Mouse (Mus musculus): ENCODE data around the gene Nusap1. TPM values are rescaled to one million over a fixed set of nuclear protein-coding genes. Genes with fewer than 3 reads are reported as not detected.

Gene Nusap1
- 10 to 100 TPM; 34.5 to 41.5 TPM for total RNA-seq (2023)

DNA sequence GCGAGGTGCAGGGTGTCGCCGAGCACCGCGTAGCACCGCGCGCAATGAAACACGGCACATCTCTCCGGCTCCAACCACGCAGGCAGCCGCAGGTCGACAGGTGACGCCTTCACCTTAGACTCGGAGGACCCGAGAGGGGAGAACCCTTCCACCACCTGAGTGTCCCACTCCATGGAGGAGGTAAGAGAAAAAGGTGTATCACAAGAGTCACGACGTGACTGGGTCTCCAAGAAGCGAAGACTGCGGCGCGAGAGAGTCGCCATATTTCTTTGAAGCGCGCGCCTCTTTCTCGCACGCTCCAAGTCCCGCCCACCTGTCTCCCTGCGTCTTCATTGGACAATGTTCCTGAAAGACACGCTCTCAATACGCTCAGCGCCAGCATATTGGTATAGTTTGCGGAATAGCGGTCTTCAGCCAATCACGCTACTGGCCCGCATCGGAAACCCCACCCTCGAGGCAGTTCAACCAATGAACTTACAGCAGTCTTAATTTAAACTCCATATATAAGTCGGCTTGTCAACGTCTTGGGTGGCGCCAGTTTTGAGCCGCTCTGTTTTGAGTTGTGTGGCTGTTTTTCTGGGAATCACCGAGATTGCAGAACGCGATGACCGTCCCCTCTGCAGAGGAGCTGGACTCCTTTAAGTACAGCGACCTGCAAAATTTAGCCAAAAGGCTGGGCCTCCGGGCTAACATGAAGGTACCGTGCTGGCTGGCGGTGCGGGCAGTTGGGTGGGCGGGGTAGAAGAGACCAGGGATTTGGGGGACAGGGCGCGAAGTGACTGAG is at the start of gene Nusap1, which contains the start of gene Oip5:
Gene Nusap1 (plus strand): TSS at position 100 of the 784 bp plus-strand sequence.
Gene Oip5 (minus strand): TSS at position 271 of the 784 bp plus-strand sequence.

DNA sequence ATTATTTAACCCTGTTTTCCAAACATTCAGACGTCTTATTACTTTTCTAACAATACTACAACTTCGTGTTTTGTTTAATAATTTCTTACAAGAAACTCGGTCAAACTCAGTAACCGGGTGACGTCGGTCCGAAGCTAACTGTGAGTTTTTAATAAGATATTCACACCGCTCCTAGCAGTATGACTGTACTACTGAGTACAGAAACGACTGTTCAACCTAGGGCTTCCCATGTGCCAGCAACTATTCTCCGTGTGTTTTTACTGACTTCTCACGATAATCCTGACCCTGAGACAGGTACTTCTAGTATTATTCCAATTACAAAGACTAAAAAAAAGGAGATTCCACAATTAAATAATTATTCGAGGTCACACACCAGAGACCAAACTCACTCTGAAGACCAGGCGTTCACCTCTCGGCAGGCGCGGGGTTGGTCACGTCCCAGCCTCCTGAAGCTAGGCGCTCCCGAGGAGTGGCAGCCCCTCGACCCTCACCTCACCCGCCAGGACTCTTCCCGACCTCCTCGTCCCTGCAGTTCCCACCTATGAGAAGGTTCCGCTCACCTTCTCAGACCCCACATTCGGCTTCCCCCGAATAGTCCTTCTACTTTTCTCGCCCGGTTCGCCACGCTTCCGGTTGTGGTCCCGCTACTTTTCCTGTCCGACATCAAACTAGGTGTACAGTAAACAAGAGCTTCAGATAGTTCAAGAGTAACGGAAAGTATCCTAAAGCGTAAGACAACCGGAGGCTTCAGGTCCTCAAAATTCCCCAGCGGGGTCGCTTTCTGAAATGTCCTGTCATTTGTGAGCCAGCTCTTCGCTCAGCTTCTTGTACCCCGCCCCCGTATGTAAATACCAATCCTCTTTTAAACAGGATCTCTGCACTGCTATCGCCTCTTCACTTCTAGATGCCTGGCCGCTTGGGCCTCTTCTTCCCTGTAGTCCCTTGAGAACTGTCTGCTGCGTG is 44.4 kb downstream of the Nusap1 start, which contains the start of gene Ndufaf1:
Gene Ndufaf1 (minus strand): TSS at position 608 of the 963 bp plus-strand sequence.

DNA sequence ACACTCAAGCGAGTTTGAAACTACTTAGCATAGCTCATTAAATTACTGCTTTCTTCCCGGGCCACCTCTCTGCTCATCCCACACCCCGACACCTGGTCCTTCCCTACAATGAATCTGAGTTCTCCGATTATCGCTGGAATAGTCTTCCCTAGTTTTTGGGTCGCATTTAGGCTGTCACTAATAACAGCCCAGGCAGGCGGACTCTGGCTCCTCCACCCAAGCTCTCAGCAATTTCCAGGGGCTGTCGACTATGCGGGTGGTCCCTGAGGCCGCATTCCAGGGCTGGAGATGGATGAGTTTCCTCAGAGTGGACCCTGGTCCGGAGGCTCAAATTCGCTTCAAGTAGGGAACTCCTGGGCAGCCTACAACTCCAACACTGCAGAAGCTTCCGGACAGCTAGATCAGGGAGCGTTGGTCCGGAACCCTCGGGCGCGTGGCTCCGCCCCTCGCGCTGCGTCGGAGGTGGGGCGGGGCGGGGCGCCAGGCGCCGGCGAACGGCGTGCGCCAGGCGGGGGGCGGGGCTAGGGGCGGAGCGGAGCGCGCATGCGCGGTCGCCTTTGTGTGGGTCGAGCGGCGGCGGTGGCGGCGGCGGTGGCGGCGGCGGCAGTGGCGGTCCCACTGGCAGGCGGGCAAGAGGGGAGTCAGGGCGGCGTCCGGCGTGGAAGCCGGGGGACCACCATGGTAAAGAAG is 56.6 kb downstream of the Nusap1 start, which contains the start of gene Rtf1:
Gene Rtf1 (plus strand): TSS at position 544 of the 690 bp plus-strand sequence.

Other genes with a start within 250 kb of the Nusap1 start
- gene Ino80, start 140.6 kb upstream of the Nusap1 start, total RNA-seq (2023) = 10 to 100 TPM; 17.8 to 20.6 TPM
- under 1 TPM; 0.36 to 0.44 TPM for gene Exd1, start 70.7 kb upstream of the Nusap1 start, total RNA-seq (2023)
- 100 to 1,000 TPM; 187 to 198 TPM for gene Chp1, start 70.6 kb upstream of the Nusap1 start, total RNA-seq (2023)
- 1 to 10 TPM; 7.6 to 9.3 TPM for gene Oip5, start 171 bp downstream of the Nusap1 start, total RNA-seq (2023)
- gene Ndufaf1, start 44.5 kb downstream of the Nusap1 start, total RNA-seq (2023) = 1 to 10 TPM; 7.2 to 8.2 TPM
- 10 to 100 TPM; 26.9 to 31.5 TPM for gene Rtf1, start 56.8 kb downstream of the Nusap1 start, total RNA-seq (2023)
- gene Itpka, start 124.0 kb downstream of the Nusap1 start, total RNA-seq (2023) = under 1 TPM in 1 of 2 experiments, not detected in 1; 0.20 TPM
- not detected for gene Ltk, start 142.1 kb downstream of the Nusap1 start, total RNA-seq (2023)
- 10 to 100 TPM in 1 of 2 experiments, 1 to 10 TPM in 1; 7.9 to 10.5 TPM for gene Rpap1, start 169.2 kb downstream of the Nusap1 start, total RNA-seq (2023)
- 1 to 10 TPM in 1 of 2 experiments, under 1 TPM in 1; 0.24 to 1.3 TPM for gene Tyro3, start 179.4 kb downstream of the Nusap1 start, total RNA-seq (2023)